ENCODE assay signal across 17 mouse cellular contexts in genomic region chr11:60231326-60231725, GRCm38 (mm10). TPM values are rescaled to one million over a fixed set of nuclear protein-coding genes. Genes with fewer than 3 reads are reported as not detected.
DNase-seq lines count a peak whose midpoint lies in the region; ATAC-seq and TF ChIP-seq lines count a peak whose summit lies in the region.
"Had no signal": no experiment of that assay in that cellular context is flagged by ENCODE, and none has a peak within 500 bp of the region (broad histone marks: within the 10 kb centered on the region; RNA-seq: fewer than 3 reads in every experiment).

No protein-coding gene starts in this region.

- no peaks in the 10 kb centered on the region for H3K9me3 ChIP-seq in embryonic facial prominence, embryonic 13.5 days
- no peaks in the 10 kb centered on the region for H3K9me3 ChIP-seq in embryonic facial prominence, embryonic 10.5 days
- H3K9me3 ChIP-seq in hindbrain, postnatal 0 days (ENCODE audit: low read length): no peaks in the 10 kb centered on the region
- H3K9me3 ChIP-seq in hindbrain, embryonic 12.5 days (replicated peaks): no peaks in the 10 kb centered on the region
- no peaks in the 10 kb centered on the region for H3K9me3 ChIP-seq in midbrain, embryonic 14.5 days (ENCODE audit: control insufficient read depth, low read length)
- no peaks in the 10 kb centered on the region for H3K9me3 ChIP-seq in midbrain, embryonic 15.5 days
- H3K9me3 ChIP-seq: limb, embryonic 15.5 days; liver, embryonic 15.5 days had no signal

- no peak for DNase-seq in embryonic facial prominence, embryonic 10.5 days (ENCODE audit: low spot score)
- peak; percentile 60 for DNase-seq in hindbrain, postnatal 0 days (ENCODE audit: low spot score)
- no peak for DNase-seq in midbrain, embryonic 14.5 days
- DNase-seq in frontal cortex, adult 2 months (ENCODE audit: extremely low spot score in 1 of 2, low spot score in 1 of 2): no peak
- DNase-seq: adrenal gland, adult 2 months; gastrocnemius, postnatal 25 days; heart, adult 2 months; kidney, adult 18-20 months; kidney, postnatal 10 days; lung, postnatal 36 days had no signal

- TF ChIP-seq CTCF in hindbrain, postnatal 0 days (IDR thresholded peaks at IDR 0.05; ENCODE audit: low read depth): no peak

- H3K27ac ChIP-seq in embryonic facial prominence, embryonic 13.5 days: no peak overlapping the region
- H3K27ac ChIP-seq in embryonic facial prominence, embryonic 10.5 days (replicated peaks): no peak overlapping the region
- no peak overlapping the region for H3K27ac ChIP-seq in hindbrain, postnatal 0 days
- no peak overlapping the region for H3K27ac ChIP-seq in hindbrain, embryonic 12.5 days
- H3K27ac ChIP-seq in midbrain, embryonic 14.5 days (replicated peaks; ENCODE audit: low read depth, low read length): no peak overlapping the region
- H3K27ac ChIP-seq in midbrain, embryonic 15.5 days: no peak overlapping the region
- H3K27ac ChIP-seq: heart, adult 2 months; limb, embryonic 15.5 days; liver, embryonic 15.5 days had no signal

- no peak for ATAC-seq in embryonic facial prominence, embryonic 13.5 days (ENCODE audit: insufficient number of reproducible peaks, insufficient read depth, low FRiP score, low TSS enrichment, low read depth)
- peak; percentile 59; the same call in 1 of the 2 replicates for ATAC-seq in hindbrain, postnatal 0 days
- no peak for ATAC-seq in hindbrain, embryonic 12.5 days (ENCODE audit: low FRiP score)
- no peak for ATAC-seq in midbrain, embryonic 14.5 days (ENCODE audit: low FRiP score, low TSS enrichment)
- ATAC-seq in midbrain, embryonic 15.5 days (replicated peaks): no peak
- ATAC-seq: forebrain, embryonic 14.5 days had no signal

- H3K9ac ChIP-seq in embryonic facial prominence, embryonic 13.5 days: peak overlapping the region; percentile 1; the same call in 1 of the 2 replicates
- no peak overlapping the region for H3K9ac ChIP-seq in hindbrain, postnatal 0 days (replicated peaks; ENCODE audit: low read length)
- H3K9ac ChIP-seq in hindbrain, embryonic 12.5 days: no peak overlapping the region
- H3K9ac ChIP-seq in midbrain, embryonic 14.5 days (replicated peaks; ENCODE audit: low read length): 0 out of 2 replicates have a peak overlapping the region, but pooled peaks have one; percentile 6
- no peak overlapping the region for H3K9ac ChIP-seq in midbrain, embryonic 15.5 days
- H3K9ac ChIP-seq: limb, embryonic 15.5 days; liver, embryonic 15.5 days had no signal

- peaks cover 11% of the 10 kb centered on the region for H3K36me3 ChIP-seq in embryonic facial prominence, embryonic 13.5 days
- peaks cover 7% of the 10 kb centered on the region; the same call in 1 of the 2 replicates for H3K36me3 ChIP-seq in embryonic facial prominence, embryonic 10.5 days (replicated peaks)
- peaks cover 5% of the 10 kb centered on the region; the same call in 1 of the 2 replicates for H3K36me3 ChIP-seq in hindbrain, postnatal 0 days (ENCODE audit: insufficient read depth, low read length)
- H3K36me3 ChIP-seq in hindbrain, embryonic 12.5 days: peaks cover 12% of the 10 kb centered on the region
- H3K36me3 ChIP-seq in midbrain, embryonic 14.5 days (ENCODE audit: control insufficient read depth, insufficient read depth, low read length): peaks cover 24% of the 10 kb centered on the region; the same call in 1 of the 2 replicates
- 0 out of 2 replicates have a peak, but pooled peaks cover 12% of the 10 kb centered on the region for H3K36me3 ChIP-seq in midbrain, embryonic 15.5 days (replicated peaks)
- H3K36me3 ChIP-seq: liver, embryonic 15.5 days had no signal

- no peaks in the 10 kb centered on the region for H3K27me3 ChIP-seq in embryonic facial prominence, embryonic 13.5 days
- H3K27me3 ChIP-seq in embryonic facial prominence, embryonic 10.5 days (replicated peaks; ENCODE audit: low read depth, poor library complexity, severe bottlenecking): no peaks in the 10 kb centered on the region
- H3K27me3 ChIP-seq in hindbrain, postnatal 0 days (ENCODE audit: insufficient read depth, low read length): no peaks in the 10 kb centered on the region
- no peaks in the 10 kb centered on the region for H3K27me3 ChIP-seq in hindbrain, embryonic 12.5 days
- no peaks in the 10 kb centered on the region for H3K27me3 ChIP-seq in midbrain, embryonic 14.5 days (ENCODE audit: control insufficient read depth, insufficient read depth, low read length)
- no peaks in the 10 kb centered on the region for H3K27me3 ChIP-seq in midbrain, embryonic 15.5 days (replicated peaks)
- H3K27me3 ChIP-seq: limb, embryonic 15.5 days; liver, embryonic 15.5 days had no signal

- peaks cover 25% of the 10 kb centered on the region for H3K4me1 ChIP-seq in embryonic facial prominence, embryonic 13.5 days
- peaks cover 55% of the 10 kb centered on the region for H3K4me1 ChIP-seq in embryonic facial prominence, embryonic 10.5 days
- peaks cover 3% of the 10 kb centered on the region; the same call in 1 of the 2 replicates for H3K4me1 ChIP-seq in hindbrain, postnatal 0 days (ENCODE audit: insufficient read depth, low read length)
- H3K4me1 ChIP-seq in hindbrain, embryonic 12.5 days: peaks cover 20% of the 10 kb centered on the region
- no peaks in the 10 kb centered on the region for H3K4me1 ChIP-seq in midbrain, embryonic 14.5 days (ENCODE audit: control insufficient read depth, insufficient read depth, low read length)
- peaks cover 11% of the 10 kb centered on the region; the same call in 1 of the 2 replicates for H3K4me1 ChIP-seq in midbrain, embryonic 15.5 days

- WGBS in embryonic facial prominence, embryonic 13.5 days: 75% methylated on average over 3 of the region's 3 CpGs
- WGBS in embryonic facial prominence, embryonic 10.5 days: 79% methylated on average over 3 of the region's 3 CpGs
- 45% methylated on average over 3 of the region's 3 CpGs for WGBS in hindbrain, postnatal 0 days
- WGBS in hindbrain, embryonic 12.5 days: 81% methylated on average over 3 of the region's 3 CpGs
- WGBS in midbrain, embryonic 14.5 days: 47% methylated on average over 3 of the region's 3 CpGs
- 52% methylated on average over 3 of the region's 3 CpGs for WGBS in midbrain, embryonic 15.5 days

- H3K4me3 ChIP-seq in embryonic facial prominence, embryonic 13.5 days: no peak overlapping the region
- no peak overlapping the region for H3K4me3 ChIP-seq in embryonic facial prominence, embryonic 10.5 days
- H3K4me3 ChIP-seq in hindbrain, postnatal 0 days (ENCODE audit: low read length): no peak overlapping the region
- no peak overlapping the region for H3K4me3 ChIP-seq in hindbrain, embryonic 12.5 days
- no peak overlapping the region for H3K4me3 ChIP-seq in midbrain, embryonic 14.5 days (replicated peaks; ENCODE audit: low read depth, low read length)
- no peak overlapping the region for H3K4me3 ChIP-seq in midbrain, embryonic 15.5 days
- H3K4me3 ChIP-seq: heart, adult 2 months; limb, embryonic 15.5 days; liver, embryonic 15.5 days; myocyte had no signal

- no peak overlapping the region for H3K4me2 ChIP-seq in embryonic facial prominence, embryonic 13.5 days
- H3K4me2 ChIP-seq in hindbrain, postnatal 0 days (ENCODE audit: low read depth, low read length): no peak overlapping the region
- no peak overlapping the region for H3K4me2 ChIP-seq in hindbrain, embryonic 12.5 days (replicated peaks)
- no peak overlapping the region for H3K4me2 ChIP-seq in midbrain, embryonic 14.5 days (ENCODE audit: low read length)
- H3K4me2 ChIP-seq in midbrain, embryonic 15.5 days: no peak overlapping the region
- H3K4me2 ChIP-seq: limb, embryonic 15.5 days; liver, embryonic 15.5 days had no signal

RNA-seq across cellular contexts. Expression of gene Srebf1, which starts 8.9 kb away (rescaled TPM):
- polyA plus RNA-seq in embryonic facial prominence, embryonic 13.5 days (2015; fragmentation: Nextera tagmentation; extraction: Ambion mirVana): 59.1 and 61.9 TPM in 2 replicates
- 50.9 and 52.1 TPM in 2 replicates for polyA plus RNA-seq in embryonic facial prominence, embryonic 10.5 days (2016; fragmentation: Nextera tagmentation; extraction: Ambion mirVana)
- 163 and 169 TPM in 2 replicates for total RNA-seq in hindbrain, postnatal 0 days (2014; rRNA removed)
- polyA plus RNA-seq in hindbrain, postnatal 0 days (2015; fragmentation: Nextera tagmentation; extraction: Ambion mirVana): 50.6 and 59.5 TPM in 2 replicates
- 49.2 and 51.9 TPM in 2 replicates for polyA plus RNA-seq in hindbrain, embryonic 12.5 days (2016; fragmentation: Nextera tagmentation; extraction: Ambion mirVana)
- polyA plus RNA-seq in midbrain, embryonic 14.5 days (2014; fragmentation: Nextera tagmentation; extraction: Ambion mirVana): 34.5 and 35.2 TPM in 2 replicates
- 37.0 and 38.3 TPM in 2 replicates for polyA plus RNA-seq in midbrain, embryonic 15.5 days (2015; fragmentation: Nextera tagmentation; extraction: Ambion mirVana)
- polyA plus RNA-seq in frontal cortex, adult 2 months (2012; rRNA removed): 63.2 and 78.3 TPM in 2 replicates

Comparison
In these comparisons a context has a peak if more than half of its experiments do, and no peak if none do; other contexts are left out.
1. H3K9ac ChIP-seq: peak in embryonic facial prominence, embryonic 13.5 days (single experiment) and midbrain, embryonic 14.5 days (single experiment); none in hindbrain, postnatal 0 days (single experiment), hindbrain, embryonic 12.5 days (single experiment) and midbrain, embryonic 15.5 days (single experiment).